19 mouse cellular contexts compared by ENCODE assay signal in the genomic region with DNA sequence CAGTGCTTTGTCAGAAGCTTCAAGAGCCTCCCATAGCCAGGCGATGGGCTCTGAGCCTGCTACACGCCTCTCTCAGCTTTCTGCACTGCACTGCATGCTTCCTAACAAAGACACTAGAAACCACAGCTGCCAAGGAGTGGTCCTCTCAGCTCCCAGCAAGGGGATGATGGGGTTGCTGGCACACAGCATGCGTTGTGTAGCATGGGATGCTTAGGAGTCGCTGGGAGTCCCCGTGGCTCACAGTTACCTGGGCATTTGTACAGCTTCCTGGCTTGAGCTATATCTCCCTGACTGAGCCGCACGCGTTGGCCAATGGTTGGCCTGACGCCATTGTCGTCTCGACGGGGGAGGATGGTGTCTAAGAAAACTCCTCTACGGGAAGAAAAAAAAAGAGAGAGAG. TPM values are rescaled to one million over a fixed set of nuclear protein-coding genes. Genes with fewer than 3 reads are reported as not detected.
A peak's percentile ranks its signal among the peaks of the same experiment; 100 is the strongest.
DNase-seq lines count a peak whose midpoint lies in the region; ATAC-seq and TF ChIP-seq lines count a peak whose summit lies in the region.
"Had no signal": no experiment of that assay in that cellular context is flagged by ENCODE, and none has a peak within 500 bp of the region (broad histone marks: within the 10 kb centered on the region; RNA-seq: fewer than 3 reads in every experiment).

No protein-coding gene starts in this region.

- 72% methylated on average over 13 of the region's 13 CpGs for WGBS in hindbrain, embryonic 16.5 days
- WGBS in hindbrain, embryonic 11.5 days: 94% methylated on average over 13 of the region's 13 CpGs
- WGBS in thymus, adult 2 months: 89% methylated on average over 13 of the region's 13 CpGs

- no peak for TF ChIP-seq CTCF in thymus, adult 2 months (IDR thresholded peaks at IDR 0.05; ENCODE audit: borderline replicate concordance, control insufficient read depth, extremely low read depth, insufficient read depth, low read length, poor library complexity)

- no peak overlapping the region for H3K27ac ChIP-seq in hindbrain, embryonic 16.5 days (ENCODE audit: low read depth, low read length)
- no peak overlapping the region for H3K27ac ChIP-seq in hindbrain, embryonic 11.5 days (ENCODE audit: low read depth, low read length)
- no peak overlapping the region for H3K27ac ChIP-seq in thymus, adult 2 months (ENCODE audit: control insufficient read depth, insufficient read depth, low read length)
- H3K27ac ChIP-seq: hindbrain, embryonic 13.5 days; neural tube, embryonic 15.5 days; stomach, embryonic 15.5 days had no signal

- no peak for TF ChIP-seq POLR2A in thymus, adult 2 months (IDR thresholded peaks at IDR 0.05; ENCODE audit: control insufficient read depth, extremely low read depth, insufficient read depth, low read length, poor library complexity)

- H3K27me3 ChIP-seq in hindbrain, embryonic 16.5 days (replicated peaks; ENCODE audit: control insufficient read depth, insufficient read depth, low read length): no peaks in the 10 kb centered on the region
- no peaks in the 10 kb centered on the region for H3K27me3 ChIP-seq in hindbrain, embryonic 11.5 days (ENCODE audit: control insufficient read depth, insufficient read depth, low read length)
- H3K27me3 ChIP-seq in thymus, adult 2 months (ENCODE audit: control insufficient read depth, insufficient read depth, low read length): no peaks in the 10 kb centered on the region
- H3K27me3 ChIP-seq: hindbrain, embryonic 13.5 days; neural tube, embryonic 15.5 days; stomach, embryonic 15.5 days had no signal

- H3K4me2 ChIP-seq in hindbrain, embryonic 16.5 days (ENCODE audit: low read length): no peak overlapping the region
- no peak overlapping the region for H3K4me2 ChIP-seq in hindbrain, embryonic 11.5 days (replicated peaks; ENCODE audit: low read depth, low read length)
- H3K4me2 ChIP-seq: hindbrain, embryonic 13.5 days; neural tube, embryonic 15.5 days; stomach, embryonic 15.5 days had no signal

- no peaks in the 10 kb centered on the region for H3K9me3 ChIP-seq in hindbrain, embryonic 16.5 days (ENCODE audit: control insufficient read depth, low read length)
- H3K9me3 ChIP-seq in hindbrain, embryonic 11.5 days (ENCODE audit: control insufficient read depth, low read length): no peaks in the 10 kb centered on the region
- H3K9me3 ChIP-seq: hindbrain, embryonic 13.5 days; neural tube, embryonic 15.5 days; stomach, embryonic 15.5 days had no signal

- no peak for DNase-seq in hindbrain, embryonic 11.5 days (ENCODE audit: low spot score)
- peak; percentile 34 to 75 for DNase-seq in frontal cortex, adult 2 months (ENCODE audit: extremely low spot score in 1 of 2, low spot score in 1 of 2)
- peak; percentile 78 to 84 for DNase-seq in frontal cortex, postnatal 36 days (ENCODE audit: low spot score in 2 of 2)
- DNase-seq in right cerebral cortex, postnatal 10 days (ENCODE audit: low spot score in 2 of 2): peak; percentile 63 to 76
- DNase-seq in thymus, adult 2 months: no peak
- no peak for DNase-seq in cerebellum, postnatal 36 days
- DNase-seq: cerebellum, adult 9-11 months; thymus, postnatal 36 days had no signal

- H3K36me3 ChIP-seq in hindbrain, embryonic 16.5 days (ENCODE audit: control insufficient read depth, insufficient read depth, low read length): no peaks in the 10 kb centered on the region
- no peaks in the 10 kb centered on the region for H3K36me3 ChIP-seq in hindbrain, embryonic 11.5 days (ENCODE audit: control insufficient read depth, insufficient read depth, low read length)
- H3K36me3 ChIP-seq in thymus, adult 2 months (ENCODE audit: control insufficient read depth, insufficient read depth, low read length): no peaks in the 10 kb centered on the region
- H3K36me3 ChIP-seq: hindbrain, embryonic 13.5 days; neural tube, embryonic 15.5 days; stomach, embryonic 15.5 days had no signal

- no peak overlapping the region for H3K4me3 ChIP-seq in hindbrain, embryonic 16.5 days (ENCODE audit: low read length)
- H3K4me3 ChIP-seq in hindbrain, embryonic 11.5 days (ENCODE audit: low read depth, low read length): no peak overlapping the region
- no peak overlapping the region for H3K4me3 ChIP-seq in thymus, adult 2 months (ENCODE audit: control insufficient read depth, insufficient read depth, low read length)
- H3K4me3 ChIP-seq: hindbrain, embryonic 13.5 days; neural tube, embryonic 15.5 days; stomach, embryonic 15.5 days had no signal

- ATAC-seq in hindbrain, embryonic 16.5 days: peak; percentile 34; the same call in 1 of the 2 replicates
- ATAC-seq in hindbrain, embryonic 11.5 days (ENCODE audit: low FRiP score): no peak
- ATAC-seq: activated CD4-positive, CD25-positive, alpha-beta regulatory T cell, adult 4 months; lung, postnatal 0 days had no signal

- no peaks in the 10 kb centered on the region; the same call in 1 of the 2 replicates for H3K4me1 ChIP-seq in hindbrain, embryonic 16.5 days (ENCODE audit: control insufficient read depth, insufficient read depth, low read depth, low read length)
- no peaks in the 10 kb centered on the region for H3K4me1 ChIP-seq in hindbrain, embryonic 11.5 days (replicated peaks; ENCODE audit: control insufficient read depth, insufficient read depth, low read length)
- H3K4me1 ChIP-seq in thymus, adult 2 months (replicated peaks; ENCODE audit: control insufficient read depth, insufficient read depth, low read length): no peaks in the 10 kb centered on the region
- H3K4me1 ChIP-seq: stomach, embryonic 15.5 days had no signal

- H3K9ac ChIP-seq in hindbrain, embryonic 16.5 days (ENCODE audit: low read depth, low read length): no peak overlapping the region
- no peak overlapping the region for H3K9ac ChIP-seq in hindbrain, embryonic 11.5 days (ENCODE audit: low read depth, low read length)
- H3K9ac ChIP-seq: hindbrain, embryonic 13.5 days; neural tube, embryonic 15.5 days; stomach, embryonic 15.5 days had no signal

RNA-seq across cellular contexts. Expression of gene Opalin, which starts 43.0 kb away (rescaled TPM):
- polyA plus RNA-seq in hindbrain, embryonic 16.5 days (2015; fragmentation: Nextera tagmentation; extraction: Ambion mirVana): not detected in 2 replicates
- polyA plus RNA-seq in hindbrain, embryonic 11.5 days (2014; fragmentation: Nextera tagmentation; extraction: Ambion mirVana): not detected in 2 replicates
- polyA plus RNA-seq in frontal cortex, adult 2 months (2012; rRNA removed): 17.0 and 19.5 TPM in 2 replicates
- polyA plus RNA-seq in thymus, adult 2 months (2012; rRNA removed): 0.13 TPM in 1 of 2 replicates, not detected in the other
- polyA plus RNA-seq: embryonic facial prominence, embryonic 11.5 days; gonadal fat pad, adult 2 months; hindbrain, embryonic 13.5 days; kidney, embryonic 14.5 days; liver, adult 2 months; neural tube, embryonic 15.5 days; small intestine, adult 2 months; stomach, embryonic 15.5 days had no signal

Comparison
In these comparisons a context has a peak if more than half of its experiments do, and no peak if none do; other contexts are left out.
1. DNase-seq: peak in frontal cortex, adult 2 months (2 of 2), frontal cortex, postnatal 36 days (2 of 2) and right cerebral cortex, postnatal 10 days (2 of 2); none in hindbrain, embryonic 11.5 days (single experiment), thymus, adult 2 months (single experiment) and cerebellum, postnatal 36 days (0 of 2).
2. RNA of gene Opalin, which starts 43.0 kb away (polyA plus RNA-seq): 17.0 to 19.5 TPM in frontal cortex, adult 2 months; 0.13 TPM in thymus, adult 2 months, not detected in hindbrain, embryonic 16.5 days and not detected in hindbrain, embryonic 11.5 days; every median in the first group is over 10 times any median in the second.